Mouse (Mus musculus): ENCODE measurements around the gene Cct4.

GRCm38 (mm10) chr11:23007481-23008180 lies 17.3 kb downstream of the Cct4 start, which contains the start of gene Fam161a:
- TF ChIP-seq CTCF (IDR thresholded peaks at IDR 0.05; ENCODE audit: borderline replicate concordance, control insufficient read depth, extremely low read depth, insufficient read depth, low read length, poor library complexity) (no peak), POLR2A (IDR thresholded peaks at IDR 0.05; ENCODE audit: control insufficient read depth, extremely low read depth, insufficient read depth, low read length, poor library complexity) (no peak)
